Mouse (Mus musculus) ES-Bruce4 (cell line): Measurements from ENCODE around the gene Podn.

Source experiments
- CTCF ChIP-seq: IDR thresholded peaks from one replicate; pipeline ENCODE4 v1.8.1; 2011; ENCODE audit warnings: low read depth, low read length
- POLR2A ChIP-seq: IDR thresholded peaks from one replicate; pipeline ENCODE4 v1.8.1; 2011; ENCODE audit warnings: low read length; ENCODE audit not compliant: insufficient read depth

DNA sequence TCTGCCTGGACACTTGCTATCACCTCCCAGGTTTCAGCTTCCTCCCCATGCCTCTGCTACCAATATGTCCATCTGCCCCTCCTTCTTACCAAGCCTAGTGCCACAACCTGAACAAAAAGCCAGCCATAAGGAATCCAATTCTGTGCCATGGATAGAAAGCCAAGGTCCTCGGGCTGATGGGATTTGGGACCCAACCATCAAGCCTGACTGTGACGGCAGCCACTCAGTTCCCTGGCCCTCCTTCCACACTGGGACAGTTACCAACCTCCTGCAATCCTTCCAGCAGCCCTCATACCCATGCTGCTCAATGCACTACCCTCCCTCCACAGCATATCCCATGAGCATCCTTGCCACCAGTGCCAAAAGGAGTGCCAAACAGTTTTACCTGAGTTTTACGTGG is 79.9 kb downstream of the Podn start:
- TF ChIP-seq CTCF (no peak), POLR2A (no peak)
